Mouse (Mus musculus) small intestine, adult 2 months (tissue): ENCODE data around the gene Adam15.

ENCODE experiments used
- CTCF ChIP-seq: fragments of 200-500 bp; IDR thresholded peaks from 2 replicates; pipeline ENCODE4 v1.5.1; 2012; ENCODE audit warnings: low read depth, mild to moderate bottlenecking, control low read depth, inconsistent platforms, low read length, moderate library complexity, mixed read lengths; ENCODE audit not compliant: insufficient replicate concordance, insufficient read length; ENCODE audit errors: extremely low read depth
- POLR2A ChIP-seq: fragments of 200-500 bp; IDR thresholded peaks from 2 replicates; pipeline ENCODE4 v1.6.1; 2012; ENCODE audit warnings: low read depth, mild to moderate bottlenecking, control low read depth, inconsistent platforms, low read length, moderate library complexity

DNA sequence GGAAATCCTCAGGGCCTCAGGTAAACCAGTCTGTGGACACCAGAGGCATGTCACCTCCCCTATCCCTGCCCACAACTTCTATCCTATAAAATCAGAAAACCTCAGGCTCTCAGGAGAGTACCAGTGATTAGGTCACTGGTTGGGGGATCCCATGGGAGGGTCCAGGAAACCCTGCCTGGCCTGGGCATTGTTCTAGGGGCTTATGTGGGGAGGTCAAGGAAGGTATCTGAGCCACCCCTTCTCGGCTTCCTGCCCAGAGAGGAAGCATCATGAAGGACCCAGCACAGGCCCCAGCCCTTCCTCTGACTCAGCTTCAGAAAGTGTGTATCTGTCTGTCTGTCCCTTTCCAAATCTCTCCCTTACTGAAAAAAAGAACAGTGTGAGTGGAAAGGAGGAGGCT is 1.9 kb downstream of the Adam15 start:
- no peak for TF ChIP-seq CTCF
- TF ChIP-seq POLR2A, result no peak
